Mouse (Mus musculus) midbrain, embryonic 14.5 days (tissue): Measurements from ENCODE around the gene Galns. TPM values are rescaled to one million over a fixed set of nuclear protein-coding genes. Genes with fewer than 3 reads are reported as not detected.

Experiments used
- ATAC-seq: fragments of 200-750 bp; cut with Nextera tagmentation; 2 replicates; pipeline ENCODE4 v1.8.0; 2017; ENCODE audit warnings: moderate number of reproducible peaks, moderate library complexity; ENCODE audit not compliant: low FRiP score, low TSS enrichment
- DNase-seq: peaks from one replicate; pipeline ENCODE4 v3.0.0-alpha.2; 2015
- H3K27ac ChIP-seq: fragments of 300-500 bp; sonication (generic); replicated peaks from 2 replicates; pipeline ENCODE4 v1.5.1; 2014; ENCODE audit warnings: mild to moderate bottlenecking, low read depth, low read length, moderate library complexity
- H3K27me3 ChIP-seq: fragments of 300-500 bp; sonication (generic); 2 replicates; pipeline ENCODE4 v1.6.1; 2014; ENCODE audit warnings: low read length, control low read depth, mixed read lengths; ENCODE audit not compliant: control insufficient read depth, insufficient read depth
- H3K36me3 ChIP-seq: fragments of 300-500 bp; sonication (generic); 2 replicates; pipeline ENCODE4 v1.6.1; 2014; ENCODE audit warnings: low read length, control low read depth; ENCODE audit not compliant: control insufficient read depth, insufficient read depth
- H3K4me1 ChIP-seq: fragments of 300-500 bp; sonication (generic); 2 replicates; pipeline ENCODE4 v1.6.1; 2014; ENCODE audit warnings: mild to moderate bottlenecking, antibody characterized with exemption, low read length, control low read depth; ENCODE audit not compliant: control insufficient read depth, insufficient read depth
- H3K4me2 ChIP-seq: fragments of 300-500 bp; sonication (generic); 2 replicates; pipeline ENCODE4 v1.6.1; 2014; ENCODE audit warnings: mild to moderate bottlenecking, low read length, moderate library complexity
- H3K4me3 ChIP-seq: fragments of 300-500 bp; sonication (generic); replicated peaks from 2 replicates; pipeline ENCODE4 v1.5.1; 2014; ENCODE audit warnings: low read depth, low read length
- H3K9ac ChIP-seq: fragments of 300-500 bp; sonication (generic); replicated peaks from 2 replicates; pipeline ENCODE4 v1.6.1; 2014; ENCODE audit warnings: mild to moderate bottlenecking, low read length, moderate library complexity
- H3K9me3 ChIP-seq: fragments of 300-500 bp; sonication (generic); 2 replicates; pipeline ENCODE4 v1.6.1; 2016; ENCODE audit warnings: low read length, control low read depth, mixed read lengths; ENCODE audit not compliant: control insufficient read depth
- whole genome bisulfite sequencing: fragments of 180-500 bp; shearing (Covaris S2); extraction: QIAGEN DNeasy Blood & Tissue Kit; methylation state at CpG from one replicate; pipeline ENCODE4 v1.1.7; 2014; 5-methylcytosine and 5-hydroxymethylcytosine counted together
- polyA plus RNA-seq: library from polyadenylated mRNA; unstranded; fragments of >200 nt; fragmentation: Nextera tagmentation; extraction: Ambion mirVana; gene quantifications from 2 replicates; pipeline ENCODE4 v1.2.1, GENCODE M21; 2014

The Galns gene
- polyA plus RNA-seq, 1 experiment from 2014 or later = 6.3 TPM

- Histone ChIP-seq H3K27me3 (no peaks in the 10 kb centered on the region), H3K4me3 (no peak overlapping the region), H3K4me2 (no peak overlapping the region), H3K9ac (no peak overlapping the region), H3K4me1 (no peaks in the 10 kb centered on the region), H3K27ac (no peak overlapping the region), H3K36me3 (peaks cover 16% of the 10 kb centered on the region), H3K9me3 (no peaks in the 10 kb centered on the region)
- no peak for DNase-seq
- WGBS = 73% methylated on average over 5 of the region's 5 CpGs
- no peak for ATAC-seq
Observed at GRCm38 (mm10) chr8:122624653-122625052, 13.4 kb upstream of the Galns start.

GRCm38 (mm10) chr8:122623844-122624642, 12.8 kb upstream of the Galns start:
- no peaks in the 10 kb centered on the region for H3K4me1 ChIP-seq
- H3K27ac ChIP-seq = no peak overlapping the region
- ATAC-seq (no peak), DNase-seq (no peak)
- WGBS = 86% methylated on average over 17 of the region's 17 CpGs
- no peak overlapping the region for H3K4me2 ChIP-seq
- H3K9me3 ChIP-seq = no peaks in the 10 kb centered on the region
- peaks cover 11% of the 10 kb centered on the region; the same call in 1 of the 2 replicates for H3K36me3 ChIP-seq
- H3K4me3 ChIP-seq = no peak overlapping the region
- no peak overlapping the region for H3K9ac ChIP-seq
- H3K27me3 ChIP-seq = no peaks in the 10 kb centered on the region

- no peaks in the 10 kb centered on the region for H3K36me3 ChIP-seq
- 64% methylated on average over 6 of the region's 6 CpGs for whole genome bisulfite sequencing
- H3K4me3 ChIP-seq = no peak within 1 kb of the TSS
- DNase-seq (no peak), ATAC-seq (no peak)
- no peaks in the 10 kb centered on the region for H3K4me1 ChIP-seq
- no peaks in the 10 kb centered on the region for H3K9me3 ChIP-seq
- no peak within 1 kb of the TSS for H3K9ac ChIP-seq
- H3K4me2 ChIP-seq = no peak within 1 kb of the TSS
- H3K27ac ChIP-seq = no peak within 1 kb of the TSS
- no peaks in the 10 kb centered on the region for H3K27me3 ChIP-seq
Observed at GRCm38 (mm10) chr8:122622727-122623126, 11.5 kb upstream of the Galns start, which contains the start of gene Pabpn1l. Pabpn1l (minus strand) TSS chr8:122622739.

GRCm38 (mm10) chr8:122620446-122620845, 9.2 kb upstream of the Galns start:
- 43% methylated on average over 5 of the region's 5 CpGs for WGBS
- H3K4me2 ChIP-seq = no peak overlapping the region
- no peak overlapping the region for H3K4me3 ChIP-seq
- peaks cover under 1% of the 10 kb centered on the region; the same call in 1 of the 2 replicates for H3K36me3 ChIP-seq
- H3K27ac ChIP-seq = no peak overlapping the region
- ATAC-seq = no peak
- no peak for DNase-seq
- no peaks in the 10 kb centered on the region for H3K9me3 ChIP-seq
- H3K9ac ChIP-seq = no peak overlapping the region
- H3K27me3 ChIP-seq = no peaks in the 10 kb centered on the region
- no peaks in the 10 kb centered on the region for H3K4me1 ChIP-seq

GRCm38 (mm10) chr8:122618660-122619378, 7.6 kb upstream of the Galns start:
- Histone ChIP-seq H3K4me2 (no peak overlapping the region), H3K4me1 (no peaks in the 10 kb centered on the region), H3K4me3 (no peak overlapping the region), H3K9me3 (no peaks in the 10 kb centered on the region), H3K27ac (0 out of 2 replicates have a peak overlapping the region, but pooled peaks have one; percentile 26), H3K36me3 (peaks cover 5% of the 10 kb centered on the region), H3K9ac (no peak overlapping the region), H3K27me3 (no peaks in the 10 kb centered on the region)
- WGBS = 66% methylated on average over 6 of the region's 6 CpGs
- ATAC-seq = no peak
- no peak for DNase-seq

GRCm38 (mm10) chr8:122617947-122618546, 6.8 kb upstream of the Galns start:
- no peak for ATAC-seq
- Histone ChIP-seq H3K4me2 (no peak overlapping the region), H3K4me1 (no peaks in the 10 kb centered on the region), H3K36me3 (peaks cover 5% of the 10 kb centered on the region), H3K27ac (peak overlapping the region; percentile 26; the same call in 1 of the 2 replicates), H3K9ac (no peak overlapping the region), H3K9me3 (no peaks in the 10 kb centered on the region), H3K27me3 (no peaks in the 10 kb centered on the region), H3K4me3 (no peak overlapping the region)
- 38% methylated on average over 5 of the region's 7 CpGs for WGBS
- peak; percentile 89 for DNase-seq

GRCm38 (mm10) chr8:122616181-122616905, 5.1 kb upstream of the Galns start:
- DNase-seq = no peak
- ATAC-seq = no peak
- Histone ChIP-seq H3K27me3 (no peaks in the 10 kb centered on the region), H3K4me2 (no peak overlapping the region), H3K4me1 (peaks cover 7% of the 10 kb centered on the region; the same call in 1 of the 2 replicates), H3K27ac (no peak overlapping the region), H3K9ac (no peak overlapping the region), H3K4me3 (no peak overlapping the region), H3K9me3 (no peaks in the 10 kb centered on the region), H3K36me3 (peaks cover 5% of the 10 kb centered on the region)
- 80% methylated on average over 9 of the region's 9 CpGs for WGBS

GRCm38 (mm10) chr8:122610612-122611277, 518 bp downstream of the Galns start:
- H3K9me3 ChIP-seq = no peaks in the 10 kb centered on the region
- peak overlapping the region; percentile 63 for H3K4me3 ChIP-seq
- H3K9ac ChIP-seq = peak overlapping the region; percentile 54
- H3K27ac ChIP-seq = peak overlapping the region; percentile 70
- peak overlapping the region; percentile 87 for H3K4me2 ChIP-seq
- no peaks in the 10 kb centered on the region for H3K27me3 ChIP-seq
- peaks cover 11% of the 10 kb centered on the region; the same call in 1 of the 2 replicates for H3K4me1 ChIP-seq
- peaks cover 5% of the 10 kb centered on the region for H3K36me3 ChIP-seq
- ATAC-seq (0 out of 2 replicates have a peak, but pooled peaks have one; percentile 7), DNase-seq (no peak)
- under 1% methylated on average over 20 of the region's 20 CpGs for WGBS
